Mouse (Mus musculus) testis, adult 2 months (tissue): ENCODE data around the gene Gpha2.

Experiments
- CTCF ChIP-seq: fragments of 200-500 bp; IDR thresholded peaks from 2 replicates; pipeline ENCODE4 v1.5.1; 2012; ENCODE audit warnings: low read depth, mild to moderate bottlenecking, inconsistent platforms, low read length, moderate library complexity; ENCODE audit not compliant: control insufficient read depth, insufficient read depth, insufficient replicate concordance
- POLR2A ChIP-seq: fragments of 200-500 bp; IDR thresholded peaks from 2 replicates; pipeline ENCODE4 v1.6.1; 2012; ENCODE audit warnings: low read depth, mild to moderate bottlenecking, inconsistent platforms, low read length, moderate library complexity; ENCODE audit not compliant: control insufficient read depth

- TF ChIP-seq CTCF, result no peak
- no peak for TF ChIP-seq POLR2A
These were observed 36.8 kb downstream of the Gpha2 start for GRCm38 (mm10) chr19:6262839-6263433.
